Mouse (Mus musculus) heart, adult 18-20 months (tissue): ENCODE results near the gene Gm10577. TPM values are rescaled to one million over a fixed set of nuclear protein-coding genes. Genes with fewer than 3 reads are reported as not detected.

Experiments used
- DNase-seq, 2 experiments: peaks; one replicate each; pipeline ENCODE4 v3.0.0; 2021 to 2022; ENCODE audit warnings: mixed read lengths in 1 of 2
- total RNA-seq, 2 experiments: library from RNA; stranded (reverse); gene quantifications; 2 replicates each; pipeline ENCODE4 v1.2.3; 2021

Gm10577 gene
- total RNA-seq, 2 experiments from 2014 or later = not detected

DNA sequence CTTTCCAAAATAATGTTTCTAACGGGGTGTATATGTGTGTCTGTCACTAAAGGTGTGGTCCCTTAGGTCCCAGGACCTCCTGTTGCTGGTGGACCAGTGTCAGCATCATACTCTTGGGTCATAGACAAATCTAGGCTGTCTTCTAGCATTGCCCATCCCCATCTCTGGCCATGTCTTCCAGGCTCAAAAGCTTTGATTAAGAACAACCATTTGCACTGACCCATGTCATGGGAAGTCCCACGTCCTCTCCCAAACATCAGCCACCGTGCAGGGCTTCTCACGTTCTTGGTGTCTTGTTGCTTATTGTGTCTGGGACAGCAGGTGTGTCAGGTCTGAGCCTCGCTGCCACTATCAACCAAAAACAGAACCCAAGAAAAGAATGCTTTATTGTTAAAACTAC is 24.9 kb downstream of the Gm10577 start:
- DNase-seq = no peak

DNA sequence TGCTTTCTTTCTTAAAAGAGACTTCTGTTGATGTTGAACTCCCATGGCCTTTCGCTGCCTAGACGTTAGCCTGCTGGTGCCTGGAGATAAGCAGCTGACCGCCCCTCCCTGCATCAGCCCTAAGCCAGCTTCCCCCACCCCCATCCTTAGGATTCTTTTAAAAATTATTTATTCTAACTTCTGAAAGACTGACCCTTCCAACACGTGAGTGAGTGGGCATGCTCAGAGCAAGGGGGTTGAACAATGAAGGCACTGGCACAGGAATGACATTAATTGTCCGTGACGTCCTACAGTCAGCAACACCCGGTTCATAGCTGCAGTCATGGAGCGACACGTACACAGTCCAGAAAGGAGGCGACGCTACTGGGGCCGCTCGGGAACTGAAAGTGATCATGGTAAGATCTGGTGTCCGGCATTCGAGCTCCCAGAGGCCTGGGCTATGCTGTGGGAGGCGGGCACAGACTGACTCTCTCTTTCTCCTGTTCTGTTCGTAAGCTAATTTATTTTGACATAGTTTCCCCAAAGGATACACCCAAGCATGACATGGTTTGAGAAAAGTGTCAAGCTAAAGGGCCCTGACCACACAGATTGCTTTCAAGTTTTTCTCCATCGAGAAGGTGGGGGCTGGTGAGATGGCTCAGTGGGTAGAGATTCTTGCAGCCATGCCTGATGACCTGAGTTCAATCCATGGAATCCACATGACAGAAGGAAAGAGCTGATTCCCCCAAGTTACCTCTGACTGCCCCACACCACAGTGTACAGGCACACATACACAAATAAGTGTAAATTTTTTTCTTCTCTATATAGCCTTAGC is 25.8 kb downstream of the Gm10577 start:
- DNase-seq = no peak

DNA sequence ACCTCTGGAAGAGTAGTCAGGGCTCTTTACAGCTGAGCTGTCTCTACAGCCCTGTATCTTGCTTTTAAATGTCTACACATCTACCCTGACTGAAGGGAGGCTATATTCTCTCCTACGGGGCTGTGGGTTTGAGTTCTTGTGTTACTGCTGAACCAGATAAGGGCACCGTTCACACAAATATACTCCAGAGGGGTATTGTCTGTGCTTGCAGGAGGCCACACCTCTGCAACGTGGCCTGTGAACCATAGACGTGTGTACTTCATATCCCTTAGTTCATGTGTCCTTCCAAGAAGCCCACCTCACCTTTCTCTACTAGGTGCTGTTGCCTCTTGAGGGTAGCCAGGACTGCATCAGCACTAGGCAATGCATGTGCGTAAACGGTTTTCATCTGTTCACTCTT is 28.4 kb downstream of the Gm10577 start:
- no peak for DNase-seq

DNA sequence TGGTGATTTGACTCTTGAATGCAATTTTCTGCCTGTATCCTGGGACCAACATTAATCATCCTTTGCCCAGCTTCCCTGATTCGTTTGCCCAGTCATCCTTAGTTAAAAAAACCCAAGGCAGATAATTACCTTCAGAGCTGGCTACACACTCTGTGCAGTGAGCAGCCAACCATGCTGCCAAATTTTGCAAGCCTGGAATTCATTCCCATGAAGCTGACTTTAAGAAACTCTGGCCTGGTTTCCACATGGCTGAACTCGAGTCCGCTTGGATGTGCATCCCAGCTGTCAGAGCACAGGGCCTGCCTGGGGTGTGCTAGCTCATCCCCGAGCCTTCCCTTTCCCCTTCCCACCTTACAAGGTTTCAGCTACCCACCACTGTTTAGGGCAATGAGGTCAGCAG is 29.5 kb downstream of the Gm10577 start:
- peak in 1 of 2 experiments; percentile 48 for DNase-seq

- DNase-seq = peak; percentile 22 to 58
These were observed 32.2 kb downstream of the Gm10577 start for GRCm38 (mm10) chr4:100988231-100988799.

GRCm38 (mm10) chr4:100987187-100987586 is 33.3 kb downstream of the Gm10577 start:
- DNase-seq = no peak

DNA sequence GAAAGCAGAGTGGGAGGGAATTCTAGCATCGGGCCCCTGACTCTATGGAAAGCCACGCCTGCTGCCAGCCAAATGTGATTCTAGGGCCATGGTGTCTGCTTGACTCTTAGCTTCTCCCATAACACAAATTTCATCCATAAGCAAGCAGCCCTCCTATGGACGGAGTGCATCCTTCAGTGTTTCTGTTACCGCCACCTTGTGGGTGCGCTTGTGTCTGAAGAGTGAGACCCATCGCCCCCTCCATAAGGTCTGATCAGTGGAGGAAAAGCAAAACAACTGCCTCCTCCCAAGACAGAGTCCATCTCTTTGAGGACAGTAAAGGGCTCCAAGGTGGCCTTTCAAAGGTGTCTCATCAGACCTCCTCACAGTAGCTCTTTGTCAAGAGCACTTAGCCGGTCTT is 43.0 kb downstream of the Gm10577 start:
- no peak for DNase-seq

- DNase-seq = no peak
These were observed 46.0 kb downstream of the Gm10577 start for GRCm38 (mm10) chr4:100974455-100975035.

GRCm38 (mm10) chr4:100973641-100974454 is 46.6 kb downstream of the Gm10577 start:
- DNase-seq = no peak

Other genes starting within 250 kb of the Gm10577 start
- 1 to 10 TPM; 2.9 to 4.3 TPM for gene Cachd1, start 244.0 kb downstream of the Gm10577 start, total RNA-seq
- 1 to 10 TPM; 3.0 to 3.2 TPM for gene Raver2, start 48.3 kb upstream of the Gm10577 start, total RNA-seq
- 100 to 1,000 TPM in 1 of 2 experiments, 10 to 100 TPM in 1; 91.2 to 102 TPM for gene Jak1, start 244.6 kb upstream of the Gm10577 start, total RNA-seq